Mouse (Mus musculus) frontal cortex, postnatal 14 days (tissue): ENCODE data around the gene Adm.
"Not testable (repeated sequence)": the region's sequence is repeated elsewhere in the genome, so short reads cannot be mapped to it uniquely, and the experiment has no call there.

ENCODE experiments used
- DNase-seq, 2 experiments: peaks; one replicate each; pipeline ENCODE4 v3.0.0; 2022; ENCODE audit warnings: low spot score in 2 of 2

The Adm gene

DNA sequence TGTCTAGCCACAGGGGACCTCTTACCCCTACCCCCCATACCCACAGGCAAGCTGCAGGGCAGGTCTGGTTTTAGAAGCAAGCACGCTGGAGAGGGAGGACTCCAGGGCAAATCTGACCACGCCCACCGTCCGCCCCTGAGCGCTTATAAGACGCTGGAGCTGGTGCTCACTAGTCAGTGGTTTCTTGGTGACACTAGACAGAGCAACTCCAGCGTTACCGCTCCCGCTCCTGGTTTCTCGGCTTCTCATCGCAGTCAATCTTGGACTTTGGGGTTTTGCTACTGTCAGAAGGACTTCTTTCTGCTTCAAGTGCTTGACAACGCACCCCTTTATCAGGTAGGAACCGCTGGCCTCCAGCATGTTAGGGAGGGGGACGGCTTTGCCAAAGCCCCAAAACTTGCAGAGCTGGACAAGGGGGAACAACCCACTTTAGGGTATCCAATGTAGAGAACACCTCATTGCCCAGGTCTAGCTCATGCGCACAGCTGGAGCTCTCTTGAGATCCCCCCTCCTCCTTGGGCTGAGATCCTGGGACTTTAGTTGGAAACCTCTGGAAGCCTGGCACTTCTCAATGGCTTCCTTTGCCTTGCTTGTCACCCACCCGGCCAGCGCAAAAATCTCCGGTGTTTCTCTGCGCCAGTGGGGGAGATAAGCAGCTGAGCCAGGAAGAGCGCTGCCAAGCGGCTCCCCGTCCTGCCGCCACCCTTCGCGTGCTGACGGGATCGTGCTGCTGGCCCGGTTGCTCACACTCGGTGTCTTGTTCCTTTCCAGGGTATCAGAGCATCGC is at the start of gene Adm:
Gene Adm (plus strand): TSS at position 176 of the 787 bp plus-strand sequence.
- DNase-seq, result peak in 1 of 2 experiments; percentile 52

GRCm38 (mm10) chr7:110583705-110584104 is 43.8 kb upstream of the Adm start:
- DNase-seq, result no peak

DNA sequence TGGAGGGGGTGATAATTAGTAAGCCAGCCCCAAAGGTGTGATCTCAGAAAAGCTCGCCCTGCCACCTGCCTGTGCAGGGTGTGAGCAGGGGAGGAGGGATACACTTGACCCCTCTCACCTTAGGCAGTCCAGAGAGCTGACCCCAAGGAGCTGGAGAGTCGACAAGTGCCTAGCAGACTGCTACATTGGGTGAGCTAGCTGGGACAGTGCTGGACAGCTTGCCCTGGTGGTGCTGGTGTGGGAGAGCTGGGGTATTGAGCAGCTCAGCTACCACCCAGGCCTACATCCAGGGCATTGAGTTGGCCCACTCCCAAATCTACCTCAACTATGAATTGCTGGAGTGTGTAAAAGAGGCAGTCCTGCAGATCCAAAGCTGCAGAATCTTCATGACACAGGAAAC is 43.3 kb upstream of the Adm start:
- DNase-seq, result no peak

- DNase-seq, result no peak
These were observed 42.2 kb upstream of the Adm start for GRCm38 (mm10) chr7:110585250-110585649.

GRCm38 (mm10) chr7:110587721-110588120 is 39.7 kb upstream of the Adm start:
- DNase-seq, result no peak

DNA sequence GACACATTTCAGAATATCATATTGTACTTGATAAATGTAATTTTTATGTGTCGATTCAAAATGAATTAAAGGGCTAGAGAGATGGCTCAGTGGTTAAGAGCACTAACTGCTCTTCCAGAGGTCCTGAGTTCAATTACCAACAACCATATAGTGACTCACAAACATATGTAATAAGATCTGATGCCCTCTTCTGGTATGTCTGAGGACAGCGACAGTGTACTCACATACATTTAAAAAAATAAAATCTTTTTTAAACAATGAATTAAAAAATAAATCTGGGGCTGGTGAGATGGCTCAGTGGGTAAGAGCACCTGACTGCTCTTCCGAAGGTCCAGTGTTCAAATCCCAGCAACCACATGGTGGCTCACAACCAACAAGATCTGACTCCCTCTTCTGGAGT is 33.5 kb upstream of the Adm start:
- not testable (repeated sequence) for DNase-seq

DNA sequence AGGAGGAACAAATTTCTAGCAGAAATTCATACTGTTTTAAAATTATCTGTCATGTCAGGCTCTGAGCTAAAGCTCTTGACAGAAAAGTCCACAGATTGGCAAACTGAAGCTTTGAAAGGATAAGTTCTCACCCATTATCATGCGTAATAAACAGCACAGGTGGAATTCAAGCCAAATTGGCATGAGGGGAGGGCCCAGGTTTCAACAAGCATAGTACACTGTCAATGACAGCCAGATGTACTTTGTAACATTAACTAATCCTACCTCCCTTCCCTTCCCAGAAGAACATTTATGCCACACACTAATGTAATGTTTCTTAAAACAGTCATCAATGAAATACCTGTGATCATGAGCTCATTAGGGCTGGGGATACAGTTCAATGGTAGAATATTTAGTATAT is 30.3 kb upstream of the Adm start:
- DNase-seq, result no peak

DNA sequence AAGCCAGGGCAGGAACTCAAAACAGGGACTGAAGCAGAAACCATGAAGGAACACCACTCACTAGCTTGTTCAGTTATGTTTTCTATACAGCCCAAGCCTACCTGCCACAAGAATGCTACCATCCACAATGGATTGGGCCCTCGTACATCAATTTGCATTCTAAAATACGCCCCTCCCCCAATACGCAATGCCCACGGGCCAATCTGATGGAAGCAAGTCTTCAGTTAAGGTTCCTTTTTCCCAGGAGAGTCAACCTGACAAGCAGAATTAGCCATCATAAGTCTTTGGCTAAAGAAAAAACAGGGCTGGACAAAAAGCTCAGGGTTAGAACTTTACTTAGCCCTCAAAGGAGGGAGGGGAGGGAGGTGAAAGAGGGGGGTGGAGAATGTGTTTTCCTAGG is 22.0 kb upstream of the Adm start:
- no peak for DNase-seq

GRCm38 (mm10) chr7:110606906-110607305 is 20.6 kb upstream of the Adm start:
- DNase-seq, result no peak

DNA sequence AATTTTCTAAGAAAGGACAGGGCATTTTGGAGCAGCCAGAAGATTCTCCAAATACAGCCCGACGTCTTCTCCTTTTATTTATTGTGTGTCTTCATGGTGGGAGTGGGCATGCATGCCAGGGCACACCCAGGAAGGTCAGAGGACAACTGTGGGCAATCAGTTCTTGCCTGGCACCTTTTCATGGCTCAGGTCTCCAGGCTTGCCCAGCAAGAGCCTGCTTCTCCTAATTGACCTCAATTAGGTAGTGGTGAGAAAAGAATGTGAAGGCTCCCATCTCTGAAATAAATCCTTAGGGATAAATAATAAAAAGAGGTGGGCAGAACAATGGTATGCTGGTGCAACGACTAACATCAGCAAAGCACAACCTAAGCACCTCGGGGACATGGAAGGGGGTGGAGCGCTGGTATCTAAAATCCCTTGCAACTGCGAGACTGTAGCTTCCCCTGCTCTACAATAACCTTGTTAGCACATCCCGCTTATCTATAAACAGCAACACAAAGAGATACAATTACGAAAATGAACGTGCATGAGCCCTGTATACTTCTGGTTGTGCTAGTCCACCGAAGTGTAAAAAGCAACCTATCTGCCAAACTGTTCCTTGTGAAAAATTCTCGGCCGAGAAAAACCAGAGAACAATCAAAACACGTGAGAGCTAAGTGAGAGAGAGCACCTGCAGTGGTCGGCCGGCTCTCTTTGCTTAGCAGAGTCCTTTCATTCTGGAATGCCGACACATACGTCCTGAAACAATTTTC is 13.9 kb upstream of the Adm start:
- DNase-seq, result no peak

DNA sequence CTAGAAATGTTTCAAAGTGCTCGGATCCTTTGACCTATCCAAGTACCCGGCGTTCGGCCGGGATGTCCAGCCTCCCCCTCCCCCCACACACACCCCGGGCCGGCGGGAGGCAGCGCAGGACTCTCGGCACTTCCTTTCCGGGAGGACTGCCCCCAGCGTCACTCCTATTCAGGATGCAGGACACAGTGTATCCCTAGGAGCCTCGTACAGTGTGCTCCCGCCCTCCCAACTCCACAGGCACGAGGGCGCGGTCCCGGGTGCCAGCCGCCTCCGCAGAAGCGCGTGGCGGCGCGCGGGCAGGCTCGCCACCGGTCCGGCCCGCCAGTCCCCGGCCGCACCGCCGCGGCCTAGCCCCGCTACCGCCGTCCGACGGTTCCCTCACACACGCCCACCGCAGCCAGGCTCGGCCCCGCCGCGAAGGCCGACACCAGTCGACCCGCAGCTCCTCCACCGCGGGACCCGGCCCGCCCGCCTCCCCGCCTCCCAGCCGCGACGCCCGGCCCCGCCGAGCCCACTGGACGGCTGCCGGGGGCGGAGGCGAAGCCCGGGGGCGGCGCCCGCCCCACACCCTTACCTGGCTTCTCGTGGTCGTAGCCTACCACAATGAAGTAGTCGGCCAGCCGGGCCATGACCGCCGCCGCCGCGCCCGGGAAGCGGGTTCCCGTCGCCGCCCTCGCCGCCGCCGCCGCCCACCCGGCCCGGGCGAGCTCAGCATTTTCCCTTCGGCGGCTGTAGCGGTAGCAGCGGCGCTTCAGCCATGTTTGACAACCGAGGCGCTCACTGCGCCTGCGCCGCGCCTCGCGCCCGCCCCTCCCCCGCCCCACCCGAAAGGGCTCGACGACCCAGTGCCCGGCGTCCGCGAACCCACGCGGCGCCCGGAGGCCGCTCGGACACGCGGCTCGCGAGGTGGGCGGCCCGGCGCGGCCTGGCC is 13.1 kb upstream of the Adm start, which contains the start of gene Sbf2:
Gene Sbf2 (minus strand): TSS at position 790 of the 931 bp plus-strand sequence.
- DNase-seq, result peak; percentile 48 to 63

DNA sequence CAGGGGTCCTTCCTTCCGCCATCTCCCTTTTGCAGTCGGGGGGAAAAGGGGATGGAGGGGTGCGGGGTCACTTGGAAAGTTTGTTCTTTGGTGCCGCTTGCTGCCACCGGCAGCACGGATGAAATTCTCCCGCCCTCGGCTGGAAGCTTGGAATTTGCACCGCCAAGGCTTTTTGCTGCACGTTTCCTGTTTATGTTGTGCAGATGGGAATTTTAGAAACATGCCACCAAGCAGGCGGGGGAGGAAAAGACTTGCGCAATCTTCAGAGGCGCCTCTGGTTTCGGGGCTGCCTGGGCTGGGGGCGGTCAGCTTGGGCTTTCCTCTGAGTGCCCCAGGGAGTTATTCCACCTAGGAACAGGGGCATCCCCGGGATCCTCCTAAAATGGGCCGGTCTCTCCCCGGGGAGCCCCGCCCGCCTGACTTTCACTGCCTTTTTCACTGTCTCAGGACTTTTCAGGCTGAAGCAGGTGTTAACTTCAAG is 12.3 kb upstream of the Adm start:
- peak in 1 of 2 experiments; percentile 42 for DNase-seq

GRCm38 (mm10) chr7:110615792-110616191 is 11.7 kb upstream of the Adm start:
- DNase-seq, result no peak

GRCm38 (mm10) chr7:110619086-110619611 is 8.3 kb upstream of the Adm start:
- DNase-seq, result no peak

GRCm38 (mm10) chr7:110624067-110624466 is 3.4 kb upstream of the Adm start:
- DNase-seq, result no peak

GRCm38 (mm10) chr7:110624961-110625360 is 2.5 kb upstream of the Adm start:
- no peak for DNase-seq

DNA sequence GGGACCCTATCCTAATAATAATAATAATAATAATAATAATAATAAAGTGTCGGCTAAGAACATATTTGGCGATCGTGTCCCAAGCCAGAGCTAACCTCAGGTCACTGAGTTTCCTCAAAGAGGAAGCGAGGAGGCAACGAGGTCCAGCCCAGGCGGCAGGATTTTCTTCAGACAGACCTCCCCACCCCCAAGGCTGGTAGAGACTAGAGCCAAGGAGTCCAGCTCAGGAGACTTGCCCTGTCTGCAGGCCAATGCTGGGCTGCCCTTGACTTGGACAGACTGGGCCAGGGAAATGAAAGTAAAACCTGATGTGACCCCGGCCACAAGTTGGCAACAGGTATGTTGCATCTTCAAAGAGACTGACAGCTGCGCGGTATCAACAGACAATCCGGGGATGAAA is 2.0 kb upstream of the Adm start:
- no peak for DNase-seq

- no peak for DNase-seq
These were observed 1.0 kb upstream of the Adm start for GRCm38 (mm10) chr7:110626186-110627098.

DNA sequence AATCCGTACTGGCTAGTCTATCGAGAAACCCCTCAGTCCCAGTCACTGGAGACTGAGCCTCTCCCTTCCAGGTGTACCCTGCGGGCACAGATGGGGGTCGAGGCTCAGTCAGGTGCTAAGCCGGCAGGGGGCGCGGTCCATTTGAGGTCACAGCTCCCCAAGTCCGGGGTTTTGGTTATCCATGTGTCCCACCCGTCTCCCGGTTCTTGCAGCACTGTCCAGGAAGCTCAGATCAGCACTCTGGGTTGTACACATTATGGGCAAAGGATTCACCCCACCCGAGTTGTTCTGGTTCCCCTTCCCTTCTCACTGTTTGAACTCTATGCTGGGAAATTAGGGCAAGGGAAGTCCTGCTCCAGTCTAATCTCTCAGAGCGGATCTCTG is 370 bp upstream of the Adm start:
- no peak for DNase-seq

DNA sequence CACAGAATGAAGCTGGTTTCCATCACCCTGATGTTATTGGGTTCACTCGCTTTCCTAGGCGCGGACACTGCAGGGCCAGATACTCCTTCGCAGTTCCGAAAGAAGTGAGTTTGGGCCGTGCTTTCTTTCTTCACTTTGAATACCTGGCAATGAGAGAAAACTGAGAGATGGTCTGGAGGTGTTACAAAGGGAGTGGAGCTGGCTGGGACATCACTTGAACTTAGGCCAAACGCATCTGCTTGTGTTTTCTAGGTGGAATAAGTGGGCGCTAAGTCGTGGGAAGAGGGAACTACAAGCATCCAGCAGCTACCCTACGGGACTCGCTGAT is 776 bp downstream of the Adm start:
- no peak for DNase-seq
